Mouse (Mus musculus): ENCODE results near the gene Rp9.
"Not testable (repeated sequence)": the region's sequence is repeated elsewhere in the genome, so short reads cannot be mapped to it uniquely, and the experiment has no call there.

Rp9 gene

DNA sequence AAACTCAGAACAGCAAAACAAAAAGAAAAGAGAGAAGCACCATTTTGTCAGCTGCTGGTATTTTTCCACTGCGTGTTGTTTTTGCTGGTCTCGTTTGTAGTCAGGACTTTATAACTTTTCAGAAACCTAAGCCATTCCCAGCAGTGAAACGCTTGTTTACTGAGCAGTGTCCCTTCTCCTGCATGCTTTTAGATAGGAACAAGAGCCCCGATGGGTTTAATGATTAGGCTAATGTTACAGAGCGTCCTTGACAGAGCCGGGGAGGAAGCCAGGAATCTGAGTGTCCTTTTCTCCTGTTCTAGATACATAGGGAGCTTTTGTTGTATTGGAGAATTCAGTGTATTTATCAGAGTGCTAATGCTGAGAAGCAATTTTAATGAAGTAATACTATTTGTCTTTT lies 52.0 kb downstream of the Rp9 start:
- DNase-seq: no peak

GRCm38 (mm10) chr9:22416187-22416586 lies 53.4 kb downstream of the Rp9 start:
- no peak for DNase-seq

DNA sequence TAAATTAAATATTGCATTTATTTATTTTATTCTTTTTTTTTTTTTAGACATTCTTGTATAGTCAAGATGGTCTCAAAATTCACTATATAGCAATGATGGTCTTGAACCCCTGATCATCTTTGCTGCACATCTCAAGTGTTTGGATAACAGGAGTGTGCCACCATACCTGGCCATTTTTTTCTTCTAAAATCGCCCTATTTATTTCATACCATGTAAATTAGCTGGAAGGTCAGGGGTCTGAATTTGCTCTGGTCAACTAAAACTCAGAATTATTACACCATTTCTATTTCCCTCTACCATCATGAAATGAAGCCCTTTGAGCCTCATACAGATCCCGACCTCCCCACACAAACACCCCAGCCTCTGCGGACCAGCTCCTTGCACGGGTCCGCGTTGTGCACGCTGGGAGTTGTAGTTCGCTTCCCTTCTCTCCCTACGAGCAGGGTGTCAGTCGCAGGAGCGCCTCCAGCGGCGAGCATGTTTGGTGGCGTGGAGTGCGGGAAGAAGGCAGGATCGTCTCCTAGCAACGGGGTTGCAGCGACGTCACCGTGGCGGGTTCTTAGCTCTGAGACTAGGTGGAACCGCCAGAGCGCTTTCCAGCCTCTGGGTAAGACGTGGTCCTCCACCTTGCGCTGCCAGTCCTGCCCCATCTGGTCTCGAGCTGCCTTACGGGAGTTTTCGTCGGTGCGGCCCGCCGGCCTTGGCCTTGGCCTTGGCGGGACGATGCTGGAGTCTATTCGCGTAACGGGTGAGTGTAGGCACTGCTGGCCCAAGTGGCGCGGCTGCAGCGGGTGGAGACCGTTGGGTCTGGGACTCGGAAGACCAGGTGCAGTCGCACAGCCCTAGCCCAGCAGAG lies 58.3 kb downstream of the Rp9 start, which contains the start of gene 9530077C05Rik:
9530077C05Rik (plus strand) TSS at position 512 of the 856 bp plus-strand sequence.
- DNase-seq: peak; percentile 92 to 93

GRCm38 (mm10) chr9:22409501-22409900 lies 60.0 kb downstream of the Rp9 start:
- no peak for DNase-seq

DNA sequence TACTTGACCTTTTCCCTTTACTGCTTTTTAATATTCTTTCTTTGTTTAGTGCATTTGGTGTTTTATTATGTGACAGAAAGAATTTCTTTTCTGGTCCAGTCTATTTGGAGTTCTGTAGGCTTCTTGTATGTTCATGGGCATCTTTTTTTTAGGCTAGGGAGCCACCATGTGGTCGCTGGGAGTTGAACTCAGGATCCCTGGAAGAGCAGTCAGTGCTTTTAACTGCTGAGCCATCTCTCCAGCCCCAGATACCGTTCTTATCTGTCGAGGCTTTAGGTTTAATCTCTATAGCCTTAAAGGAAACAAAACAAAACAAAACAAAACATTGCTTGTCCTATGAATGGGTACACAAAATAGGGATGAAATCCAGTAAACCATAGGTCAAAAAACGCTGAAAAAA lies 61.2 kb downstream of the Rp9 start:
- DNase-seq: not testable (repeated sequence)

DNA sequence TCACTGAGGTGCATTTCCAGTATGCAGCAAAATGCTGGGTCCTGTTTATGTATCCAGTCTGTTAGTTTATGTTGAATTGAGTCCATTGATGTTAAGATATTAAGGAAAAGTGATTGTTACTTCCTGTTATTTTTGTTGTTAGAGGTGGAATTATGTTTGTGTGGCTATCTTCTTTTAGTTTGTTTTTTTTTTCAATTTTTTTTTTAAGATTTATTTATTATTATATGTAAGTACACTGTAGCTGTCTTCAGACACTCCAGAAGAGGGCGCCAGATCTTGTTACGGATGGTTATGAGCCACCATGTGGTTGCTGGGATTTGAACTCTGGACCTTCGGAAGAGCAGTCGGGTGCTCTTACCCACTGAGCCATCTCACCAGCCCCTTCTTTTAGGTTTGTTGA lies 61.9 kb downstream of the Rp9 start:
- not testable (repeated sequence) for DNase-seq

DNA sequence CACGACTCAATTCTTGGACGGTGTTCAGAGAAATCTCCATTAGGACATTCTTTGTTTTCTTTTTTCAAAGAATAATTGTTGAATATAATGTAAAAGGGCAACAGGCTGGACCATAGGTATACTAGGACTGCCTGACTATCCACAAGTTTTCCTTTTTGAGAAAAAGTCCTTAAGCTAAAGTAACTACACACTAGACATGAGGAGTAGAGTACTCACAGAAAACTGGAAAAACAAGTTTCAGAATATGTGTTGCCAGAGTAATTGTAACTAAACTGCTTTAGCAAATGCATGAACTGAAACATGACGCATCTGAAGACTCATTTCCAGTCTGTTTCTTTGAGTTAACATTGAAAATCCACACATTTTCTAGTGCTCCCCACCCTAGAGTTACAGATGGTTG lies 64.1 kb downstream of the Rp9 start:
- no peak for DNase-seq

DNA sequence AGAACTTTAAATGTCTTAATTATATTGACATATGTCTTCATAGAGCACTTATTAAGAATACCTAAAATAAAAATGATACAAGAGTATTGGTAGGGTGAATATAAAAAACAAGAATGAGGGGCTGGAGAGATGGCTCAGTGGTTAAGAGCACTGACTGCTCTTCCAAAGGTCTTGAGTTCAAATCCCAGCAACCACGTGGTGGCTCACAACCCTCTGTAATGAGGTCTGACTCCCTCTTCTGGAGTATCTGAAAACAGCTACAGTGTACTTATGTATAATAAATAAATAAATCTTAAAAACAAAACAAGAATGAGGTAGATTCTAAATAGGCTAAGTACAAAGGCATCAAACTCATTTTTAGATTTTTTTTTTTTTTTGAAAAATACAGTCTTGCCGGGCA lies 66.0 kb downstream of the Rp9 start:
- DNase-seq: not testable (repeated sequence)

DNA sequence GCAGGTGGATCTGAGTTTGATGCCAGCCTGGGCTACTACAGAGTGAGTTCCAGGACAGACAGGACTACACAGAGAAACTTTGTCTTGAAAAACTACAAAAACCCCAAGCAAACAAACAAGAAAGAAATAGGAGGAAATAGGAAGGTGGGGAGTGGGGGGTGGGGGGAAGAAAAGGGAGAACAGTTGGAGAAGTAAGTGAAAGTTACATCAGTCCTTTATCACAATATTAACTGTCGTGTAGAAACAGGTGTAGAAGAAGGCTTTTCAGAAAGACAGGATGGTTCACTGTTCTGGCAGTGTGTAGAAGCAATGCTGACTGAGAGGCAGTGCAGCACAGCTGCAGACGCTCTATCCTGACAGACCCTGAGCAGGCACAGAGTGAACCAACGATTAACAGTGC lies 66.6 kb downstream of the Rp9 start:
- no peak for DNase-seq

GRCm38 (mm10) chr9:22402001-22402400 lies 67.5 kb downstream of the Rp9 start:
- DNase-seq: no peak

DNA sequence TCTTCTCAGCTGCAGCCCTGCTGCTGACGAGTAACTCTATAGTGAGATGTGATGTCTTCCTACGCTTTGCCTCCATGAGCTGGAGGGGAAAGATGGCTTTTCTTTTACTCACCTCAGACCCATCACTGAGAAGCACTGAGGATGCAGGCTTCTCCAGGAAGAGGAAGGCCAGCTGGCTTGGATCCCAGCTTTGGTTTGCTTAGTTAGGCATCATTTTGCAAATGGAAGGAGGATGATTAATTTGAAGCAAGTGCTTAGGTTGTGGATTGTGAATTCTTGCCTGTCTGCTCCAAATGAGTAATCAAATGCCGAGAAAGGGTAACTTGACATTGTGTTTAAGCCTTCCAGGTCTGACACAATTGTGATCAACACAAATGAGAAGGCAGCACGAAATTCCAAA lies 70.5 kb downstream of the Rp9 start:
- DNase-seq: no peak

DNA sequence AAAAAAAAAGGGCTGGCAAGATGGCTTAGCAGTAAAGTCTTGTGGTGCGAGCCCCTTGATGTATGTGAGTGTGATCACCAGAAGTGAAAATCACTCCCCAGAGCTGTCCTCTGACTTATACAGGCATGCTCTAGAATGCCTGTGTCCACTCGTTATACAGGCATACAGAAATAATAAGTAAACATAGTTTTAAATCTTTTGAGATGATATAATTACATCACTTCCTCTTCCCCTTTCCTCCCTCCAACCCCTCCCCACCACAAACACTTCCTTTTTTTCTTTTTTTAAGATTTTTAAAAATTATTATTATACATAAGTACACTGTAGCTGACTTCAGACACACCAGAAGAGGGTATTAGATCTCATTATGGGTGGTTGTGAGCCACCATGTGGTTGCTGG lies 74.8 kb downstream of the Rp9 start:
- DNase-seq: peak; percentile 12 to 14

DNA sequence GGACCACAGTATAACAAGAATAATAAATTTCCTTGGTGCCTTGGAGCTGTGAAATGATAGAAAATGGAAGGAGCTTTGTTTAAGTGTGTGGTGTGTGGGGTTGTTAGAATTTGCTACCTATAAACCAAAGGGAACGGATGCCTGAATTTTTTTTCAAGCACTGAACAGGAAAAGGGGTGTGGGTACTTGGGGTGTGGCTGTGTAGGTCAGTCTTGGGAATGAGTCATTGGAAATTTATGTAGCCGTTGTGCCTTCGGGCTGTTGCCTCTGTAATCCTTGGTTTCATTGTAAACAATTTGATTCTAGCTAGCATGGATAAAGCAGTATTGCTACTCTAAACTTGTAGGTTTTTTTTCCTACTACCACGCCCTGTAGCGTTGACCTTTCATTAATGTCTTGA lies 79.2 kb downstream of the Rp9 start:
- no peak for DNase-seq

DNA sequence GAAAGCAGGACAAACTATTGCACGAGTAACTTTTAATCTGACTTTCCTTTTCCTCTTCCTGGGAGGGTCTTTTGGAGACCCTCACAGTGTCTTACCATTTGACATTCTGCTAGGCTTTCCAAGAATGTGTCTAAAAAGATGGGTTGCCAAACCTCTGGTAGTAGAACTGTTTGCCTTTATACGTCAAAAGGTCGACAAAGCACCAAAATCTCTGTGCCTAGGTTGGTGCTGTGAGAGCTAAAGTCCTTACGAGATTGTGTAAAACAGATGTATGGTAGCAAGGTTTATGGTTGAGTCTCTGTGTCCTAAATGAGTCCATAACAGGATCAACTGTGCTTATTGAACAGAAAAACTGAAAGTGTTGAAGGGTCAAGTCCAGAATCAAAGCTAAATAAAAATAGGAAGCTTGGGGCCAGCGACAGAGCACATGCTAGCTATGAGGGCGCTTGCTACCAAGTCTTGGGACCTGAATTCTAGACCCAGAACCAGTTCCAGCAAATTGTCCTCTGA lies 79.8 kb downstream of the Rp9 start:
- no peak for DNase-seq

GRCm38 (mm10) chr9:22389021-22389476 lies 80.5 kb downstream of the Rp9 start, which contains the start of gene Anln:
Anln (minus strand) TSS chr9:22389188.
- peak; percentile 93 to 94 for DNase-seq

DNA sequence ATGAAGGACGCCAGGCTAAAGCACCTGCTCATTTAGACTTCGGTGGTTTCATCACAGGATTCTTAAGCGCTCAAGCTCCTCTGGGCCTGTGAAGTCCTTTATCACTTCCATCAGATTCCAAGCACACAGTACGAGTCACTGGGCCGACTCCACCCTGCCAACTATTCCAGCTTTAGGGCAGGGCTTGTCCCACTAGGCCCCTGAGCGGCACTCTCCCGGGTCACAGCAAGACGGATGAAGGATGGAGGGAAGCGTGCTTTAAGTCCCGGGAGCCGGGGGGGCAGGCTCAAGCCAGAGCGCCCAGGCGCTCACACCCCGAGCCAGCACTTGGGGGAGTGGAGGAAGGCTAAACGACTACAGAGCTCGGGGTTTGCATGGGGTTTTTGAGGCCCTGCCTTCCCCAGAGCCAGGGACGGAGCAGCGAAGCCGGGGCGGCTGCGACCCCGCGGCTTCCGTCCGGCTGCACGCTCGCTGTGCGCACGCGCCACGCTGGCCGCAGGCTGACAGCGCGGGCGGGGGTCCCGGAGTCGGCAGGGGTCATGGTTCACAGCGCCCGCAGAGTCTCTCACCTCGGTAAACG lies 81.1 kb downstream of the Rp9 start:
- DNase-seq: peak in 1 of 2 experiments; percentile 33

DNA sequence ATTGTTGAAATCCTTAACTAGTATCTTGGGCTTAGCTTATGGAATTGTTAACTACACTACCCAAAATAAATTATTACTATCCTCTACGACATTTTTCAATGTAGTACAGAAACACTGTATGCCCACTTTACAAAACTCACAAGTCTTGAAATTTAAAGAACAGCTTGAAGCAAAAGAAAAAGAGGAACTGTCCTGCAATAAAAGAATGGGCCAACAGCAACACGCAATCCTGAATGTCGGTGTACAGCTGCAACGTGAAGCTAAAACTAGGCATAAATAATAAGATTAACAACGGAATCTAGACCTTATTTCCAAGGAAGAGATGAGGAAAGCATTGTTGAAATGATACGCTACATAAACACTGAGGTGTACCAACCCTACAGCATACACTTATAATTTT lies 81.6 kb downstream of the Rp9 start:
- DNase-seq: peak in 1 of 2 experiments; percentile 8

DNA sequence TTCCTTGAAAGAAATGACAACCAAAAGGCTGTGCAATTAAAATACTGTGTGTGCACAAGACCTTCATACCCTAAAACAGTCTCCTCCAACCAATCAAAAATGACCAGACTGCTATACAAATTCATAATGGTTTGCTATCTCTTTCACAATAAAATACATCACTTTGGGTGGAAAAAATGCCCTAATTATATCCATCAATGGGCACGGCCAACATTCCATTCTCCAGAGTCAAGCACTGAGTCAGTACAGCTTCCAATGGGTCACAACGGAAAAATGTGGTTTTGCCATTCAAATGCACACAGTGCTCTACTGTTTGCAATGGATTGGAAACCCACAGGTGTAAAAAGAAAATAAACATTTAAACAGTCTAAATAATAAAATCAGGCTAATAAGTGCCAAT lies 83.7 kb downstream of the Rp9 start:
- no peak for DNase-seq

GRCm38 (mm10) chr9:22376086-22376485 lies 93.5 kb downstream of the Rp9 start:
- no peak for DNase-seq

DNA sequence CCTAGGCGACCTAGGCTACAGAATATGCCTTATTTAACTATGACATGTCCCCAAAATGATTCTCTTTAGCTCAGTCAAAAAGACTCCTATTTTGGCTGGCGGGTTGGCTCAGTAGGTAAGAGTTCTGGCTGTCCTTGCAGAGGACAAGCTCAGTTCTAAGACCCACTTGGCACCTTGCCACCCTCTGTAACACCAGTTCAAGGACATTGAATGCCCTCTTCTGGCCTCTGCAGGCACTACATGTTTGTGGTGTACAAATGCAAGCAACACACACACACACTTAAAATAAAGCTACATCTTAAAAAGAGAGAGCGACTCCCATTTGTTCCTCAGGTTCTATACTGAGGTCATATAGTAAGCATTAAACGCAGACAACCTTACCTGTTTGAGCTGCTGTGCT lies 96.8 kb downstream of the Rp9 start:
- DNase-seq: peak; percentile 34 to 40

GRCm38 (mm10) chr9:22368030-22368429 lies 101.5 kb downstream of the Rp9 start:
- DNase-seq: no peak

- no peak for DNase-seq
Observed at GRCm38 (mm10) chr9:22366621-22367020, 102.9 kb downstream of the Rp9 start.

DNA sequence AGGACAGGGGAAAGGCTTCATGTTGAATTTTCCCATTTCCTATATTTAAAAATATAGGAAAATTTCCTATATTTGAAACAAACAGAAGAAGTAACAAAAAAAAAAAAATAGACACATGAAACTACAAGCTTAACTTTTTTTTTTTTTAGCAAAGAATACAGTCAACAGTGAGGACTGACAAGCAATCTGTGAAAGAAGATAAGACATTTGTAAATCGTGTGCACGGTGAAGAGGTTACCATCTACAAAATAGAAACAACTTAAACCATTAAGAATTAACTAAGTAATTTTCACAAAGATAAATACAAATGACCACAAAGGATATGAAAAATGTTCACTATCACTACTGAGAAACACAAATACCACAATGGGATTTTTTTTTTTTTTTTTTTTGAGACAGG lies 103.3 kb downstream of the Rp9 start:
- no peak for DNase-seq

All from B cell, adult 2 months (primary cell).